Mouse (Mus musculus) ovary, postnatal 14 days (tissue): ENCODE results near the gene Spata9.
A peak's percentile ranks its signal among the peaks of the same experiment; 100 is the strongest.
"Not testable (repeated sequence)": the region's sequence is repeated elsewhere in the genome, so short reads cannot be mapped to it uniquely, and the experiment has no call there.

ENCODE experiments used
- DNase-seq: peaks from one replicate; pipeline ENCODE4 v3.0.0; 2022; ENCODE audit warnings: low spot score

Spata9 gene

DNA sequence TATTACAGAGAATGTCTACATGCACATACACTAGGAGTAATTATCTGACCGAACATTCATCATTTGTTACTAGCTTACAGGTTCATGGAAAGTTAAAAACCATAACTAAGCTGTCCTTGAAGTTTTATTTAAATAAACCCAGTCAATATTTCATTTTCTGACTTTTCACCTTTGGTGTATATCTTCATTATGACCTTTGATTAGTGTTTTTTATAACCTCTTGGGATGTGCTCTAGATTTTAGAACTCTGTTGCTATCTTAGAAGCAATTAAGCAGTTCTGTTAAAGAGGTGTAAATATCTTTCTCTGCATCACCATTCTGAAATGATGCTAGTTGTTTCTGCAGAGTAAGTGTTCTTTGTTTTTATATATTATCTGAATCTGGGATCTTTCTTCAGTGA, at the start of gene Spata9:
Gene Spata9 (plus strand): TSS at position 301 of the 400 bp plus-strand sequence.
- no peak for DNase-seq

GRCm38 (mm10) chr13:75927951-75928350, 39.0 kb upstream of the Spata9 start:
- DNase-seq, result no peak

- DNase-seq, result not testable (repeated sequence)
Observed at GRCm38 (mm10) chr13:75929071-75929470, 37.9 kb upstream of the Spata9 start.

GRCm38 (mm10) chr13:75930023-75930422, 36.9 kb upstream of the Spata9 start:
- no peak for DNase-seq

GRCm38 (mm10) chr13:75930660-75931059, 36.3 kb upstream of the Spata9 start:
- DNase-seq, result no peak

GRCm38 (mm10) chr13:75931073-75931472, 35.9 kb upstream of the Spata9 start:
- DNase-seq, result peak; percentile 16

DNA sequence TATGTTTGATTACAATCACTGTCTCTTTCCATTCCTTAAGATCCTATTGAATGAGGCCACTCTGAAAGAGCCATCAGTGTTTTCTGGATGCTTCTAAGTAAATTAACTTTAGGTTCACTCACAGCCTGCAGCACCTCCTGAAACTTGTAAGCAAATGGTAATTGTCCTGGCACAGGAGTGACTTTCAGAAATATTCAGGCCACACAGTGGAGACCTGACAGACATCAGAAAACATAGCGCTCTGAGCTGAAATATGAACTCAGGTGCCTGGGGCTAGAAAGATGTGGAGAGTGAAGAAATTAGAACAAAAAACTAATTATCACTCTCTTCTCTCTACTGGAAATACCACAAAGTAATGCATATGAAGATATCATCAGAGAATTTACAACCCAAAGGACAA, 33.7 kb upstream of the Spata9 start:
- DNase-seq, result no peak

DNA sequence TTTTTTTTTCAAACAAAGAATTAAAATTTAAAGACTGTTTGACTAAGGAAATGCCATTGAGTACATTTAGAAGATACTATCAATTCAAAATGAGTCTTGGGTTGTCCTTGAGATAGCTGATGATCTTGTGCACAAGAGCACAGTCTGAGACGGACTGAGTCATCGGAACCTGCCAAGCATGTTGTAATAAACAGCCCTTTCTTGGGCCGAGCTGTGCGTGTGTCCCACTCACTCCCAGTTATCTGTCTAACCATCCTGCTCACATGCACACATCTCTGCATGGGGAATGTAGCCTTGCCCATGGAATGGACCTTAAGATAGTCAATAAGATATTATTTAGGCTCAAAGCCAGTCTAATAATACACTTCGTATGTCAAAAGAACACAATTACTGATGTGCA, 28.1 kb upstream of the Spata9 start:
- DNase-seq, result no peak

DNA sequence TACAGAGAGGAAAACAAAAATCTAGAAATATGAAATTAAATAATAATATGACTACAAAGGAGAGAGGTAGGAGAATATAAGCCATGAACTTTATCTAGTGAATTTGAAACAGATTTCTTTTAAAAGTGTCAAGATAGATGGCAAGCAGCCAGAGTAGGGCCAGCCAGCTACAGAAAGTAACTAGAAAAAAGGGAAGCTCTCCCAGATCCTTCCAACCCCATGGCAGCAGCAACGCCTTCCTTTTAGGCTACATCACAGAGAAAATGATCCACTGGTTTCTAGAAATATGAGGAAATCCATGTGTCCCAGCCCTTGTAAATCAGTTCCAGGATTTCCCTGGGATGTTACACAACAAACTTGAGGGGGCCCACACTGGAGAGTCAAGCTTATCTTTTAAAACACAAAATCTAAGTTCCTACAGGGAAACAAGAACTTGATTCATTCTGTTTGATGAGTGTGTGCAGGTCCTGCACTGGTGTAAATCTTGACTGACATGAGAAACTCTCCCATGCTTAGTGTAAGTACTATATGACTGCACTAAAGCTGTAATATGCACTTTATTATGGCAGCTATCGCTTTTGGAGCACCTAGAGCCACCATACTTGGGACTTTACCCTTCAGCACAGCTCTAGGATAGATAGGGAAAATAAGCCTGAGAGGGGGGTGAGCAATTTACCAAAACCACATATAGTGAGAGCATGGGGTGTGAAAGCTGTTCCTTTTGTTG, 26.0 kb upstream of the Spata9 start:
- DNase-seq, result no peak

- DNase-seq, result no peak
Observed at GRCm38 (mm10) chr13:75941518-75942295, 25.2 kb upstream of the Spata9 start.

DNA sequence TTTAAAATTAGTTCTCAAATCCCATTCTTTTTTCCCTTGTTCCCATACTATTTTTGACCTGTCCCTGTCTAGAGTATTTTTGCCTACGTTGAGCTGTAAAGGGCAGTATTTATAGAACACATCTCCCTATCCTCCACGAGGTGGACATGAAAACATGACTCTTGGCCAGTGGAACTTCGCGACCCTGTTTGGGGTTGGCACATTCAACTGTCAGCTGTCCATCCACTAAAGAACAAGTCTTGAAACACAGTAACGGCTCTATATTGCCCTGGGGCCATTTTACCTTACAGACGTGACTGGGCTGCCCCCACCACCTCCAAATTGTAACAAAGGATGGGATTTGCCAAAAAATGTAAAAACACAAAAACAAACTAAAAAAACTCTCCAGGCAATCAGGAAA, 24.2 kb upstream of the Spata9 start:
- no peak for DNase-seq

- DNase-seq, result peak; percentile 71
Observed at GRCm38 (mm10) chr13:75943189-75944043, 23.5 kb upstream of the Spata9 start, which contains the start of gene Rhobtb3. TSS of gene Rhobtb3 (minus strand) at chr13:75943925.

- no peak for DNase-seq
Observed at GRCm38 (mm10) chr13:75944044-75944820, 22.7 kb upstream of the Spata9 start.

GRCm38 (mm10) chr13:75950295-75950694, 16.7 kb upstream of the Spata9 start:
- DNase-seq, result no peak

DNA sequence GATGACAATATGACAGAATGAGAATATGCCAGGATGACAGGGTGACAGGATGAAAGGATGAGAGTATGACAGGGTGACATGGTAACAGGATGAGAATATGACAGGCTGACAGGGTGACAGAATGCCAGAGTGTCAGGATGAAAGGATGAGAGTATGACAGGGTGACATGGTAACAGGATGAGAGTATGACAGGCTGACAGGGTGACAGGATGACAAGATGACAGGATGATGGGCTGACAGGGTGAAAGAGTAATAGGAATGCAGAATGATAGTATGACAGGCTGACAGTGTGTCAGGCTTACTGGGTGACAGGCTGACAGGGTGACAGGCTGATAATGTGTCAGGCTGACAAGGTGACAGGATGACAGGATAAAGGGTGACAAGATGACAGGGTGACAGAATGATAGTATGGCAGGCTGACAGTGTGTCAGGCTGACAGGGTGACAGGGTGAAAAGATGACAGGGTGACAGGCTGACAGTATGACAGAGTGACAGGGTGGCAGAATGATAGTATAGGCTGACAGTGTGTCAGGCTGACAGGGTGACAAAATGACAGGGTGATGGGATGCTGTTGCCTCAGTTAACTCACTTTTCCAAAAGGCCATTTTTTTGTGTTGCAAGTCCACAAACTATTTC, 11.5 kb upstream of the Spata9 start:
- DNase-seq, result no peak

GRCm38 (mm10) chr13:75974481-75974880, 7.5 kb downstream of the Spata9 start:
- DNase-seq, result no peak

GRCm38 (mm10) chr13:75975629-75976028, 8.7 kb downstream of the Spata9 start:
- no peak for DNase-seq

DNA sequence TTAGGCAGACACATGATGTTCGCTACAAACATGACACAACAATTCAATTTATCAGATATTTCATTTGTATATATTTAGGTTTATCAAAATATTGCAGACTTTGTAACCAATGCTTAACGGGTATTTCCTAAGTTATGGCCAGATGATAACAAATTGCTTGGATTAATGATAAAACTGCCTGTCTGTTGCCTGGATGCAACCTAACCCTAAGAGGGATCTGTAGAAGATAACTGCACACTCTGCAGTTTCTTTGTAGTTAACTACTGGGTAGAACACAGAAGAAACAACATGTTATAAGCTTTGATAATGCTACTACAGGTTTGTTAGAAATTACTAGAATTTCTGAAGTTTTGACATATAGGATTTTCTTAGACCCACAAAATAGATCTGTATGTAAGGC, 9.3 kb downstream of the Spata9 start:
- no peak for DNase-seq

DNA sequence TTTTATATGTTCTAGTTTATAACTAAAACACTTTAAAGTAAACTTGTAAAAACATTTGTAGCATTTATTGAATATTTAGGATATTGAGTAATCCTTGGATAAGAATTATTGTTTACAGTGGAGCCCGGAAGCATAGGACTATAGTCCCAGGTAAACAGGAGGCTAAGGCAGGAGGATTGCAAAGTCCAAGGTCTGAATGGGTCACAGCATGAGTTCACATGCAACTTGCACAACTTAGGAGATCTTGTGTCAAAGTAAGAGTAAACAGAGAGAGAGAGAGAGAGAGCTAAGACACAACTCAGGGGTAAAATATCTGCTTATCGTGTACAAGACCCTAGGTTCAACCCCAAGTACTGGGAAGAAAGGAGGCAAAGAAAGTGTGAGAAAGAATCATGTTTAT, 9.7 kb downstream of the Spata9 start:
- DNase-seq, result no peak

- DNase-seq, result no peak
Observed at GRCm38 (mm10) chr13:75981901-75982300, 15.0 kb downstream of the Spata9 start.

GRCm38 (mm10) chr13:75988096-75988495, 21.1 kb downstream of the Spata9 start:
- DNase-seq, result no peak
